Mouse (Mus musculus) liver, embryonic 12.5 days (tissue): Measurements from ENCODE around the gene Dctn5. TPM values are rescaled to one million over a fixed set of nuclear protein-coding genes. Genes with fewer than 3 reads are reported as not detected.

Source experiments
- ATAC-seq: fragments of 200-750 bp; cut with Nextera tagmentation; 2 replicates; pipeline ENCODE4 v1.8.0; 2017; ENCODE audit warnings: moderate number of reproducible peaks, mild to moderate bottlenecking, moderate library complexity
- H3K27ac ChIP-seq: fragments of 300-500 bp; sonication (generic); 2 replicates; pipeline ENCODE4 v1.5.1; 2016; ENCODE audit warnings: mild to moderate bottlenecking
- H3K27me3 ChIP-seq: fragments of 300-500 bp; sonication (generic); replicated peaks from 2 replicates; pipeline ENCODE4 v1.6.1; 2016; ENCODE audit warnings: mild to moderate bottlenecking, moderate library complexity
- H3K36me3 ChIP-seq: fragments of 300-500 bp; sonication (generic); 2 replicates; pipeline ENCODE4 v1.6.1; 2016; ENCODE audit warnings: mild to moderate bottlenecking, moderate library complexity
- H3K4me1 ChIP-seq: fragments of 300-500 bp; sonication (generic); 2 replicates; pipeline ENCODE4 v1.6.1; 2016
- H3K4me2 ChIP-seq: fragments of 300-500 bp; sonication (generic); 2 replicates; pipeline ENCODE4 v1.6.1; 2016; ENCODE audit warnings: mild to moderate bottlenecking, moderate library complexity
- H3K4me3 ChIP-seq: fragments of 300-500 bp; sonication (generic); 2 replicates; pipeline ENCODE4 v1.5.1; 2016; ENCODE audit warnings: mild to moderate bottlenecking, moderate library complexity
- H3K9ac ChIP-seq: fragments of 300-500 bp; sonication (generic); 2 replicates; pipeline ENCODE4 v1.6.1; 2016; ENCODE audit warnings: mild to moderate bottlenecking, moderate library complexity
- H3K9me3 ChIP-seq: fragments of 300-500 bp; sonication (generic); replicated peaks from 2 replicates; pipeline ENCODE4 v1.6.1; 2016; ENCODE audit warnings: mild to moderate bottlenecking, moderate library complexity
- WGBS: fragments of 180-500 bp; shearing (Covaris S2); methylation state at CpG from one replicate; pipeline ENCODE4 v1.1.7; 2016; ENCODE audit not compliant: insufficient replicate concordance; 5-methylcytosine and 5-hydroxymethylcytosine counted together
- polyA plus RNA-seq: library from polyadenylated mRNA; unstranded; fragments of >200 nt; fragmentation: Nextera tagmentation; extraction: Ambion mirVana; gene quantifications from 2 replicates; pipeline ENCODE4 v1.2.1, GENCODE M21; 2016

The Dctn5 gene
- polyA plus RNA-seq, 1 experiment from 2014 or later, result 58.4 TPM

DNA sequence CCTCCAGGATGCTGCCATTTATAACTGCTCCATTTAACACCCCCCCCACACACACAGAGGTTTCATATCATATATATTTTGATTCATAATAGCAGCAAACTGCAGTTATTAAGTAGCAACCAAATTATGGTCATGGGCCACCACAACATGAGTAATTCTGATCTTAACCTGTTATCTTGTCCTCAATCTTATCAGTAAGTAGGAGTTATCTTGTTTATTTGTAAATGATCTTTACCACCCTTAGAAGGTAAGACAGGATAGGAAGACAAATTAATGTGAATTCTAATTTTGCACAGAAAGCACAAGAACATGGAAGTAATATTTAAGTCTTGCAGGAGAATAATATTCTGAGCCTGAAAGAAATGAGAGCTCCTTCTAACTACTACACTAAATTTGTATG lies 1.0 kb upstream of the Dctn5 start:
- Histone ChIP-seq H3K4me2 (peak overlapping the region; percentile 82), H3K4me3 (peak overlapping the region; percentile 93), H3K9ac (peak overlapping the region; percentile 92), H3K9me3 (no peaks in the 10 kb centered on the region), H3K27me3 (no peaks in the 10 kb centered on the region), H3K36me3 (peaks cover 61% of the 10 kb centered on the region), H3K4me1 (peaks cover 27% of the 10 kb centered on the region), H3K27ac (peak overlapping the region; percentile 88)
- no peak for ATAC-seq

DNA sequence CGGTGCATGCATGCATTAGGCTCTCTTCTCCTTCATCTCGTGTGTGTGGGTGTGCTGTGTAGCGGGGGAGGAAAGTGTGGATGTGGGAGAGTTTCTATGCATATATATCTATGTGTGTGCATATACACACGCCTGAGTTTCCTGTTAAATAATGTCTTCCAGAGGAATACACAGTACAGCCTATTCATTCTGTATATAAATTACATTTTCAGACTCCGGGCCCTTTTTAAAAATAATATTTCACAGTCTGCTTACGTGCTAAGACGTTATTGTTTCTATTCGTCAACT lies 441 bp downstream of the Dctn5 start:
- H3K4me3 ChIP-seq, result peak overlapping the region; percentile 93
- peaks cover 61% of the 10 kb centered on the region for H3K36me3 ChIP-seq
- no peaks in the 10 kb centered on the region for H3K9me3 ChIP-seq
- peak overlapping the region; percentile 88 for H3K27ac ChIP-seq
- ATAC-seq, result no peak
- no peaks in the 10 kb centered on the region for H3K27me3 ChIP-seq
- H3K4me2 ChIP-seq, result peak overlapping the region; percentile 77
- 7% methylated on average over 8 of the region's 8 CpGs for WGBS
- H3K4me1 ChIP-seq, result peaks cover 27% of the 10 kb centered on the region
- peak overlapping the region; percentile 92 for H3K9ac ChIP-seq

DNA sequence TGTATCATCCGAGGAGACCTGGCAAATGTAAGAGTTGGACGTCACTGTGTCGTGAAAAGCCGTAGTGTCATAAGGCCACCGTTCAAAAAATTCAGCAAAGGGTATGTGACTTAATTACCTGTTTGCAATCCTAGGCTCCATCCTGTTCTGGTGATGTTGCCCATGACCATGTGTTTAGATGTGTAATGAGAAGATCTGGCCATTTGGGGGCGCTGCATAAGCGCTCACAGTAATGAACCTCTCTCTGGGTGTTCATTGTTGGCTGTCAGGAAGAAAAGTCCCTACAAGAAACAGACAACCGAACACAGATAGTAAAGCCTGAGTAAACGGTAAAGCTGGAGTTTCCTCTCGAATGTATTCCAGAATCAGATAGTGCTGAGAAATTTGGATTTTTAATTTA lies 2.2 kb downstream of the Dctn5 start:
- ATAC-seq, result no peak
- no peaks in the 10 kb centered on the region for H3K9me3 ChIP-seq
- no peak overlapping the region for H3K27ac ChIP-seq
- H3K36me3 ChIP-seq, result peaks cover 62% of the 10 kb centered on the region
- H3K4me2 ChIP-seq, result no peak overlapping the region
- H3K4me3 ChIP-seq, result no peak overlapping the region
- no peak overlapping the region for H3K9ac ChIP-seq
- no peaks in the 10 kb centered on the region for H3K27me3 ChIP-seq
- WGBS, result 66% methylated on average over 10 of the region's 10 CpGs
- H3K4me1 ChIP-seq, result peaks cover 26% of the 10 kb centered on the region

DNA sequence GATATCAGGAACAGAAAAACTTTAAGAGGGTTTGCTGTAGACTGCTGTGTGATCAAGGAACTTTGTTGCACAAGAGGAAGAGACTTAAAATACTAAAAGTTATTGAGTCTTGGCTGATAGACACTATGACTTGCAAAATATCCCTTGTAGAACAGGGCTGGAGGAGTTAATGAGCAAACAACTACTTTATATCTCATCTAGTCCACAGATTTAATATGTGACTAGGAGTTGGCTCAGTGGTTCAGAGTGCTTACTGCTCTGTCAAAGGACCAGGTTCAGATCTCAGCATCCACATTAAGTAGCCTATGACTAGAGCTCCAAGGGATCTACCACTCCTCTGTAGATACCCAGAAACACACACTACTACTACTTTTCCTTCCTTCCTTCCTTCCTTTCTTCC lies 4.2 kb downstream of the Dctn5 start:
- H3K36me3 ChIP-seq, result peaks cover 78% of the 10 kb centered on the region
- H3K27me3 ChIP-seq, result no peaks in the 10 kb centered on the region

DNA sequence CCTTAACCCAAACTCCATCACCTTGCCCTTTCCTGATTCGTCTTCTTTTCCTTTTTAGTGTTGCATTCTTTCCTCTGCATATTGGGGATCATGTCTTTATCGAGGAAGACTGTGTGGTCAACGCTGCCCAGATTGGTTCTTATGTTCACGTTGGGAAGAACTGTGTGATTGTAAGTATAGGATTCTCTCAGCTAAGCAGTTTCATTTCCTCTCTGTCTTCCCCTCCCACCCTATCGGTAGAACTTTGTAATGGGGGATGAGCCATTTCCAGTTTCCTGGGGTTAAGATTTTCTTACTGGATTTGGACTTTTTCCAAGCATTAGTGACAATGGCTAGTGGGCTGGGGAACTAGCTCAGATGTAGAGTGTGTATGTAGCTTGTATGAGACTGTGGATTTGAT lies 5.3 kb downstream of the Dctn5 start:
- Histone ChIP-seq H3K4me3 (no peak overlapping the region), H3K36me3 (peaks cover 87% of the 10 kb centered on the region), H3K4me2 (no peak overlapping the region), H3K9me3 (no peaks in the 10 kb centered on the region), H3K27me3 (no peaks in the 10 kb centered on the region), H3K9ac (no peak overlapping the region), H3K4me1 (peaks cover 12% of the 10 kb centered on the region), H3K27ac (no peak overlapping the region)
- WGBS, result 82% methylated on average over 5 of the region's 5 CpGs
- no peak for ATAC-seq

More for the DNA sequence above, 4.2 kb downstream of the Dctn5 start:
- no peak for ATAC-seq
- no peaks in the 10 kb centered on the region for H3K9me3 ChIP-seq
- H3K27ac ChIP-seq, result no peak overlapping the region
- H3K9ac ChIP-seq, result no peak overlapping the region
- no peak overlapping the region for H3K4me3 ChIP-seq
- H3K4me2 ChIP-seq, result no peak overlapping the region
- peaks cover 12% of the 10 kb centered on the region for H3K4me1 ChIP-seq

DNA sequence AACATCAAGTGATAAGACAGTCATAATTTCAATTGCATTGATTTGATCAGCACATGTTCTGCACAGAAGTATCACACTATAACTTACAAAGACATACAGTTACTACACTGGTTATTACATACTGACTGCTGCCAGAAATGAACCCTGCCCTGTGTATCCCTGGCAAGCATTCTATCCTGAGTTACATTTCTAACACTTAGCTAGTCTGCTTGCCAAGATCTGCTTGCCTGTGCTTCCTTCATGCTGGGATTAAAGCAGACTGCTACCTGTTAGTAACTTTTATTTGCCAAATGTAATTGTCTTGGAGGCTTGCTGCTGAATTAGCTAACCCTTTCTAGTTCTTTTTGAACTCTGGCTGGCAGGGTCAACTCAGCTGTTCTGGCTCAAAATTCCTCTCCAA lies 8.2 kb downstream of the Dctn5 start:
- no peak overlapping the region for H3K27ac ChIP-seq
- H3K4me3 ChIP-seq, result no peak overlapping the region
- peaks cover 97% of the 10 kb centered on the region for H3K36me3 ChIP-seq
- no peaks in the 10 kb centered on the region for H3K27me3 ChIP-seq
- no peak for ATAC-seq
- H3K4me1 ChIP-seq, result no peaks in the 10 kb centered on the region
- no peak overlapping the region for H3K4me2 ChIP-seq
- H3K9ac ChIP-seq, result no peak overlapping the region
- no peaks in the 10 kb centered on the region for H3K9me3 ChIP-seq

DNA sequence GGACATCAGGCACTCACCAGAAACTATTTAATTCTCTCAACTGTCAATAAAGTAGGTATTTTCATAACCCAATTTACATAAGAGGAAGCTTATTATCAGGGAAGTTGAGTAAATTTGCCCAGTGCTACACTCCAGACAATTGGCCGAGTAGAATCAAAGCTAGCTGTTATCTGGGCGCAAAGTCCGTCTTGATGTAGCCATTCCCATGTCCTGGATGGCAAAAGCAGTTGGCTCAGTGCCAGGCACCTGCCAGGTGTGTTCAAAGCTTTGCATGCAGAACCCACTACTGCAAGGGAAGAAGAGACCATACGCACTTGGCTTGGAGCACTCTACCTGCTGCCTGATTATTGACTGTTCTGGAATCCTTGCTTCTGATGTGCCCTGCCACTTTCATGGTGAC lies 19.6 kb downstream of the Dctn5 start:
- H3K4me2 ChIP-seq, result no peak overlapping the region
- no peak for ATAC-seq
- peaks cover 32% of the 10 kb centered on the region for H3K36me3 ChIP-seq
- peaks cover 7% of the 10 kb centered on the region for H3K4me1 ChIP-seq
- H3K27ac ChIP-seq, result no peak overlapping the region
- H3K9ac ChIP-seq, result no peak overlapping the region
- WGBS, result 79% methylated on average over 4 of the region's 4 CpGs
- no peaks in the 10 kb centered on the region for H3K9me3 ChIP-seq
- no peaks in the 10 kb centered on the region for H3K27me3 ChIP-seq
- H3K4me3 ChIP-seq, result no peak overlapping the region

DNA sequence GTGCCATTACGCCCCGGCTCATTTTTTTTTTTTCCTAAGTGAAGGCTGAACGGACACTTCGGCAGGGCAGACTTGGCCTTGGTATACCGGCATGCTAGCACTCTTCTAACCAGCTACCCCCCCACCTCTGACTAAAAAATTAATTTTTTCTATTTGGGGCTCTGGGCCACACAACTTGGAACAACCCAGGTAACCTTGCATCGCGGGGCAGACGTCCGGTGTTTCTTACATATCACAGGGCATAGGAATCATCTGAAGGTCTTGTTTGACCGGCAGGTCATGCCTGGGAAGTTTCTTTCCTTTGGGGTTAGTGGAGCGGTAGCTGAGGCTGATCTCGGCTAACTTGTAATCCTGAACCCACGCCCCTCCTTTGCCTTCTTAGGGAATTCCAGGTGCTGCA lies 25.6 kb downstream of the Dctn5 start:
- Histone ChIP-seq H3K36me3 (peaks cover 31% of the 10 kb centered on the region), H3K27ac (peak overlapping the region; percentile 90), H3K27me3 (no peaks in the 10 kb centered on the region), H3K4me3 (peak overlapping the region; percentile 77), H3K9ac (peak overlapping the region; percentile 81), H3K4me2 (peak overlapping the region; percentile 85), H3K9me3 (no peaks in the 10 kb centered on the region), H3K4me1 (peaks cover 51% of the 10 kb centered on the region)
- ATAC-seq, result no peak
- 4% methylated on average over 13 of the region's 13 CpGs for WGBS

DNA sequence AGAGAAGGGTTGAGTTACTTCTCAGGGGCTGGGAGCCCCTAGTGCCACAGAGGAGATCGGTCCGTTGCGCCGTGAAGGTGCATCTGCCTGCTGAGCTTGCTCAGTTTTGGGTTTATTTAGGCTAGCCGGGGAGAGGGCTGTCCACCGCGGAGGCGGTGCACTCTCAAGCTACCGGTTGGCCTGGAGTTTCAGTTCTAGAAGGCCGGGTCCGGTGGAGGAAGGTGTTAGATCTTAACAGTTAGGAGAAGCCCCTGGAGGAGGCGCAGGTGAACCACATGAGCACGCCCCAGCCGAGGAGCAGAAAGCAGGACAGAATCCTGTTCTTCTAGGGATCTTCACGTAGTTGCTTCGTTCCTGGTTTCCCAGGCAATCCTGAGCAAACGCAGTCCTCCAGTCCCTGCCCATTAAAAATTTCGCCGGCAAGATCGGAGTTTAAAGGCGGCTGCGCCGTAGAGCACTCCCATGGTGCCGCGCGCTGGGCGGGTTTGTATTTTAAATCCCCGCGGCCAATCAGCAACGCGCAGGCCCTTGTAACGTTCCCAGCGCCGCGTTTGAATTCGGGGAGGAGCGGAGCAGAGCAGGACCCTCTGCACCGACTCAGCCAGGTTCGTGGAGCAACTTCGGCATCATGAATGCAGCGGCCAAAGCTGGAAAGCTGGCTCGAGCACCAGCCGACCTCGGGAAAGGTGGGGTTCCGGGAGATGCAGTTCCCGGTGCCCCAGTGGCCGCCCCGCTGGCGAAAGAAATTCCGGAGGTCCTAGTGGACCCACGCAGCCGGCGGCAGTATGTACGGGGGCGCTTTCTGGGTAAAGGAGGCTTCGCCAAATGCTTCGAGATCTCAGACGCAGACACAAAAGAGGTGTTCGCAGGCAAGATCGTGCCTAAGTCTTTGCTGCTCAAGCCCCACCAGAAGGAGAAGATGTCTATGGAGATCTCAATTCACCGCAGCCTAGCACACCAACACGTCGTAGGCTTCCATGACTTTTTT lies 26.4 kb downstream of the Dctn5 start, which contains the start of gene Plk1:
Gene Plk1 (plus strand): TSS at position 525 of the 988 bp plus-strand sequence.
- ATAC-seq, result peak; percentile 91
- Histone ChIP-seq H3K36me3 (peaks cover 38% of the 10 kb centered on the region), H3K4me2 (peak within 1 kb of the TSS; percentile 85), H3K9me3 (no peaks in the 10 kb centered on the region), H3K4me3 (peak within 1 kb of the TSS; percentile 77), H3K27ac (peak within 1 kb of the TSS; percentile 90), H3K9ac (peak within 1 kb of the TSS; percentile 81), H3K4me1 (peaks cover 51% of the 10 kb centered on the region), H3K27me3 (no peaks in the 10 kb centered on the region)
- WGBS, result under 1% methylated on average over 63 of the region's 63 CpGs

DNA sequence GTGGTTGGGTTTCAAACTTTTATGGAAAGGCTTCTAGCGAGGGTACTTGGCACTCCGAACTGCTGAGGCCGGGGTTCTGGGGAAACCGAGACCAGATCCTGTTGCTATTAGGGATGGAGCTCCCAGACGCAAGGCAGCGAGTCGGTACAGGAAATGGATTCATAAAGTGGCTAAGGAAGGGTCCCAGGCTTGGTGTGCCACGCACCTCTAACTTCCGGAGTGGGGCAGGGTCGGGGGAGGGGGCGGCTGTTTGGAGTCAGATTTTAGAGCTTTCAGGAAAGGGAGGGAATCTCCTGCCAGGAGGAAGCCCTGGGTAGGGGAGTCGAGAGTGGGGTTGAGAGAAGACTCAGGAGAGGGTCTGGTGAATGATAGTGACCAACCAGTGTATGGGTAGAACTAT lies 27.2 kb downstream of the Dctn5 start:
- Histone ChIP-seq H3K4me3 (peak overlapping the region; percentile 77), H3K36me3 (peaks cover 47% of the 10 kb centered on the region), H3K9ac (peak overlapping the region; percentile 81), H3K27me3 (no peaks in the 10 kb centered on the region), H3K4me2 (peak overlapping the region; percentile 85), H3K27ac (peak overlapping the region; percentile 90), H3K9me3 (no peaks in the 10 kb centered on the region), H3K4me1 (peaks cover 51% of the 10 kb centered on the region)
- WGBS, result 0% methylated on average over 12 of the region's 12 CpGs
- ATAC-seq, result no peak

DNA sequence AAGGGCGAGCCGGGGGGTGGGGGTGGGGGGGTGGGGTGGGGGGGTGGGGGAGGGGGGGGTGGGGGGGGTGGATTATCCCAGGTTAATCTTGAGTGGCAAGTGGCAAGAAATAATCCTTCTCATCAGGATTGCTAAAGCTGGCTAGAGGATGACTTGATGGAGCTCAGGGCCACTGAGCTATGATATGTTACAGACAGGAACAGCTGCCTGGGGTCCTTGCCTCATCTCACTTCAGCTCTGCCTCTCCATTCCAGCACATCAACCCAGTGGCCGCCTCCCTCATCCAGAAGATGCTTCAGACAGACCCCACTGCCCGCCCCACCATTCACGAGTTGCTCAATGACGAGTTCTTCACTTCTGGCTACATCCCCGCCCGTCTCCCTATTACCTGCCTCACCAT lies 30.9 kb downstream of the Dctn5 start:
- H3K9ac ChIP-seq, result no peak overlapping the region
- no peak overlapping the region for H3K4me2 ChIP-seq
- H3K27ac ChIP-seq, result no peak overlapping the region
- ATAC-seq, result no peak
- H3K4me3 ChIP-seq, result no peak overlapping the region
- WGBS, result 96% methylated on average over 7 of the region's 8 CpGs
- H3K36me3 ChIP-seq, result peaks cover 84% of the 10 kb centered on the region
- H3K9me3 ChIP-seq, result no peaks in the 10 kb centered on the region
- H3K4me1 ChIP-seq, result peaks cover 32% of the 10 kb centered on the region
- no peaks in the 10 kb centered on the region for H3K27me3 ChIP-seq

DNA sequence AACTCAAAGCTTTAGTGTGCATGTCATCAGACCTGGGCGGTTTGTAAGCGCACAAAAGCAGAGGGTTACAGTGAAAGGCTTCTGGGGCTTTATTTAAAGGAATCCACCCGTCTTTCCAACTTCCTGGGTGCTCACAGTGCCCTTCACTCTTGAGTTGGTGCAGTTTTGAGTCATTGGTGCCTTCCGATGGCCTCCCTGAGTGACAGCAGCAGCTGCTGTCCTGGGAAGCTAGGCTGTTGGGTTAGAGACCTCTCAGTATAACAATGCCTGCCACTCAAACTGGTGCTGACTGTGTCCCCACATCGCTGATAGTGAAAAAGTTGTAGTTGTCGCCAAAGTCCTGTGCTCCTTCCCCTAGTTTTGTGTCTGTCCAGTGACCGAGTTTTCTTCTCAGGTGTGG lies 34.4 kb downstream of the Dctn5 start:
- H3K36me3 ChIP-seq, result peaks cover 87% of the 10 kb centered on the region
- H3K4me3 ChIP-seq, result no peak overlapping the region
- WGBS, result 89% methylated on average over 7 of the region's 7 CpGs
- no peaks in the 10 kb centered on the region for H3K27me3 ChIP-seq
- H3K9ac ChIP-seq, result no peak overlapping the region
- no peak overlapping the region for H3K4me2 ChIP-seq
- H3K9me3 ChIP-seq, result no peaks in the 10 kb centered on the region
- no peak for ATAC-seq
- peaks cover 10% of the 10 kb centered on the region for H3K4me1 ChIP-seq
- no peak overlapping the region for H3K27ac ChIP-seq

DNA sequence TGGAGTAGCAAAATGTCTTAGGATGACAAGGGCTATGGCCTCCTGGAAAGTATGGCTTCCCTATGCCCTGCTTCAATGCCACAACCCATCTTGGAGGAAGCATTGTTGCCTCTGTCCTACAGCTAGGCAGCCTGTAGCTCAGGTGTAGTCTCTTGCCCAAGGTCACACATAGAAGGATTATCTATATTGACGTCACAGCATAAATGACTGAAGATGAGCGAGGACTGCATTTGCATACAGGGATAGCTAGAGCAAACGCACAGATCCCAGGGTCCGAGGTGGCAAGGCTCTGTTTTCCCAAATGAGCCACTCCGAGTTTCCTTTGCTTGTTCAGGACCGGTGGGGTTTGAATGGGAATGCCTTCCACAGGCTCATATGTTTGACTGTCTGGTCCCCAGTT lies 37.9 kb downstream of the Dctn5 start:
- no peak for ATAC-seq
- no peak overlapping the region for H3K27ac ChIP-seq
- 79% methylated on average over 6 of the region's 6 CpGs for WGBS
- H3K4me1 ChIP-seq, result 0 out of 2 replicates have a peak, but pooled peaks cover 2% of the 10 kb centered on the region
- H3K4me3 ChIP-seq, result no peak overlapping the region
- no peak overlapping the region for H3K9ac ChIP-seq
- peaks cover 52% of the 10 kb centered on the region for H3K36me3 ChIP-seq
- H3K9me3 ChIP-seq, result no peaks in the 10 kb centered on the region
- H3K27me3 ChIP-seq, result 0 out of 2 replicates have a peak, but pooled peaks cover 5% of the 10 kb centered on the region
- no peak overlapping the region for H3K4me2 ChIP-seq
